Mouse (Mus musculus): Measurements from ENCODE around the gene Cnr2. TPM values are rescaled to one million over a fixed set of nuclear protein-coding genes. Genes with fewer than 3 reads are reported as not detected.

Cnr2 gene
- polyA plus RNA-seq, 1 experiment from 2014 or later, result 0.71 TPM

DNA sequence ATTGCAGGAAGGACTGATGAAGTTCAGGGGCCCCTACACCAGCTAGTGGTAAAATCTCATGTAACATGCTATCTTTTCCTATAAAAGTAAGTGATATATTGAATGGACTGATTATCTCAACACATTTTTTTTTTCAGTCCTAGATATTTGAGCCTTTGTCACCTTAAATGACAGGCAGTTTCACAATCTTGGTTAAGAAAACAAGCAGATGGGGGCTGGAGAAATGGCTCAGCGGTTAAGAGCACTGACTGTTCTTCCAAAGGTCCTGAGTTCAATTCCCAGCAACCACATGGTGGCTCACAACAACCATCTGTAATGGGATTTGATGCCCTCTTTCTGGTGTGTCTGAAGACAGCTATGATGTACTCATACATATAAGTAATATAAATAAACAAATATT is 27.0 kb downstream of the Cnr2 start:
- H3K36me3 ChIP-seq (ENCODE audit: control insufficient read depth, insufficient read depth), result peaks cover 8% of the 10 kb centered on the region; the same call in 1 of the 2 replicates
- peak overlapping the region; percentile 94; the same call in 1 of the 2 replicates for H3K4me2 ChIP-seq (ENCODE audit: low read depth, low read length)
- 0 out of 2 replicates have a peak, but pooled peaks cover 3% of the 10 kb centered on the region for H3K9me3 ChIP-seq (replicated peaks; ENCODE audit: control insufficient read depth, low read length)
- 75% methylated on average over 1 of the region's 1 CpGs for WGBS
- no peaks in the 10 kb centered on the region for H3K27me3 ChIP-seq (ENCODE audit: control insufficient read depth, insufficient read depth, low read length)
- H3K27ac ChIP-seq (ENCODE audit: low read length), result no peak overlapping the region
- H3K4me1 ChIP-seq (ENCODE audit: control insufficient read depth, insufficient read depth, low read length), result peaks cover 11% of the 10 kb centered on the region
- H3K4me3 ChIP-seq (ENCODE audit: low read length), result no peak overlapping the region; the same call in 1 of the 2 replicates
- no peak for ATAC-seq (replicated peaks; ENCODE audit: extremely low read depth, insufficient read depth, low FRiP score)
- H3K9ac ChIP-seq (ENCODE audit: low read length), result peak overlapping the region; percentile 80; the same call in 1 of the 2 replicates

- no peak for ATAC-seq (replicated peaks; ENCODE audit: extremely low read depth, insufficient read depth, low FRiP score)
- 75% methylated on average over 2 of the region's 2 CpGs for WGBS
Observed at GRCm38 (mm10) chr4:135924418-135924817, 29.2 kb downstream of the Cnr2 start.

DNA sequence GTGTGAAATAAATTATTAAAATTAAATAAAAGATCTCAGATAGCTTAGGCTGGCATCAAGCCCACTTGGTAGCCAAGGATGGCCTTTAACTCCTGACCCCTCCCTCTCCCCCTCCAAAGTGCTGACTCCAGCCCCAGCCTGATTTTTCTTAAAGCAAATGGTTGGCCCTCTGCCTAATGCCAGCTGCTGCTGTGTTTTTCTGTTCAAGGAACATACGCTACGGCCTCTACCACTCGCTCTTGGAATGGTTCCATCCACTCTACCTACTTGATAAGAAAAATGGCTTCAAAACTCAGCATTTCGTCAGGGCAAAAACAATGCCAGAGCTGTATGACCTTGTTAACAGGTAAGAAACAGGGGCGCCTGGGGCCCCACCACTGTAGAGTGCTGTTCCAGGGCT is 30.1 kb downstream of the Cnr2 start:
- no peak overlapping the region for H3K9ac ChIP-seq (ENCODE audit: low read length)
- no peak overlapping the region for H3K4me3 ChIP-seq (ENCODE audit: low read length)
- peaks cover 11% of the 10 kb centered on the region for H3K4me1 ChIP-seq (ENCODE audit: control insufficient read depth, insufficient read depth, low read length)
- peak overlapping the region; percentile 4; the same call in 1 of the 2 replicates for H3K27ac ChIP-seq (ENCODE audit: low read length)
- no peaks in the 10 kb centered on the region for H3K9me3 ChIP-seq (replicated peaks; ENCODE audit: control insufficient read depth, low read length)
- ATAC-seq (replicated peaks; ENCODE audit: extremely low read depth, insufficient read depth, low FRiP score), result no peak
- H3K27me3 ChIP-seq (ENCODE audit: control insufficient read depth, insufficient read depth, low read length), result no peaks in the 10 kb centered on the region
- no peak overlapping the region for H3K4me2 ChIP-seq (ENCODE audit: low read depth, low read length)
- whole genome bisulfite sequencing, result 36% methylated on average over 5 of the region's 5 CpGs
- peaks cover 8% of the 10 kb centered on the region; the same call in 1 of the 2 replicates for H3K36me3 ChIP-seq (ENCODE audit: control insufficient read depth, insufficient read depth)

More at GRCm38 (mm10) chr4:135924418-135924817, 29.2 kb downstream of the Cnr2 start:
- Histone ChIP-seq H3K9me3 (replicated peaks; ENCODE audit: control insufficient read depth, low read length) (0 out of 2 replicates have a peak, but pooled peaks cover 3% of the 10 kb centered on the region), H3K27me3 (ENCODE audit: control insufficient read depth, insufficient read depth, low read length) (no peaks in the 10 kb centered on the region), H3K4me2 (ENCODE audit: low read depth, low read length) (no peak overlapping the region), H3K36me3 (ENCODE audit: control insufficient read depth, insufficient read depth) (peaks cover 8% of the 10 kb centered on the region; the same call in 1 of the 2 replicates), H3K27ac (ENCODE audit: low read length) (no peak overlapping the region), H3K4me1 (ENCODE audit: control insufficient read depth, insufficient read depth, low read length) (peaks cover 11% of the 10 kb centered on the region), H3K4me3 (ENCODE audit: low read length) (no peak overlapping the region), H3K9ac (ENCODE audit: low read length) (no peak overlapping the region)

- Histone ChIP-seq H3K9ac (ENCODE audit: low read length) (no peak overlapping the region), H3K4me3 (ENCODE audit: low read length) (no peak overlapping the region), H3K36me3 (ENCODE audit: control insufficient read depth, insufficient read depth) (peaks cover 8% of the 10 kb centered on the region; the same call in 1 of the 2 replicates), H3K9me3 (replicated peaks; ENCODE audit: control insufficient read depth, low read length) (no peaks in the 10 kb centered on the region), H3K27me3 (ENCODE audit: control insufficient read depth, insufficient read depth, low read length) (no peaks in the 10 kb centered on the region), H3K4me2 (ENCODE audit: low read depth, low read length) (no peak overlapping the region), H3K4me1 (ENCODE audit: control insufficient read depth, insufficient read depth, low read length) (peaks cover 11% of the 10 kb centered on the region), H3K27ac (ENCODE audit: low read length) (no peak overlapping the region)
- 78% methylated on average over 10 of the region's 10 CpGs for WGBS
- no peak for ATAC-seq (replicated peaks; ENCODE audit: extremely low read depth, insufficient read depth, low FRiP score)
Observed at GRCm38 (mm10) chr4:135926195-135926808, 31.1 kb downstream of the Cnr2 start.

- no peak overlapping the region for H3K4me2 ChIP-seq (ENCODE audit: low read depth, low read length)
- ATAC-seq (replicated peaks; ENCODE audit: extremely low read depth, insufficient read depth, low FRiP score), result no peak
- WGBS, result 85% methylated on average over 3 of the region's 3 CpGs
- no peaks in the 10 kb centered on the region for H3K9me3 ChIP-seq (replicated peaks; ENCODE audit: control insufficient read depth, low read length)
- H3K27ac ChIP-seq (ENCODE audit: low read length), result no peak overlapping the region
- no peak overlapping the region for H3K9ac ChIP-seq (ENCODE audit: low read length)
- peaks cover 8% of the 10 kb centered on the region; the same call in 1 of the 2 replicates for H3K36me3 ChIP-seq (ENCODE audit: control insufficient read depth, insufficient read depth)
- no peaks in the 10 kb centered on the region for H3K27me3 ChIP-seq (ENCODE audit: control insufficient read depth, insufficient read depth, low read length)
- no peak overlapping the region for H3K4me3 ChIP-seq (ENCODE audit: low read length)
- peaks cover 6% of the 10 kb centered on the region for H3K4me1 ChIP-seq (ENCODE audit: control insufficient read depth, insufficient read depth, low read length)
Observed at GRCm38 (mm10) chr4:135926861-135927260, 31.7 kb downstream of the Cnr2 start.

GRCm38 (mm10) chr4:135928376-135928775 is 33.2 kb downstream of the Cnr2 start:
- Histone ChIP-seq H3K4me3 (ENCODE audit: low read length) (no peak overlapping the region), H3K4me1 (ENCODE audit: control insufficient read depth, insufficient read depth, low read length) (peaks cover 4% of the 10 kb centered on the region), H3K27ac (ENCODE audit: low read length) (no peak overlapping the region), H3K36me3 (ENCODE audit: control insufficient read depth, insufficient read depth) (peaks cover 9% of the 10 kb centered on the region; the same call in 1 of the 2 replicates), H3K4me2 (ENCODE audit: low read depth, low read length) (no peak overlapping the region), H3K9ac (ENCODE audit: low read length) (no peak overlapping the region), H3K27me3 (ENCODE audit: control insufficient read depth, insufficient read depth, low read length) (no peaks in the 10 kb centered on the region), H3K9me3 (replicated peaks; ENCODE audit: control insufficient read depth, low read length) (no peaks in the 10 kb centered on the region)
- no peak for ATAC-seq (replicated peaks; ENCODE audit: extremely low read depth, insufficient read depth, low FRiP score)
- 92% methylated on average over 9 of the region's 9 CpGs for WGBS

- Histone ChIP-seq H3K4me2 (ENCODE audit: low read depth, low read length) (no peak overlapping the region), H3K4me1 (ENCODE audit: control insufficient read depth, insufficient read depth, low read length) (peaks cover 4% of the 10 kb centered on the region), H3K27me3 (ENCODE audit: control insufficient read depth, insufficient read depth, low read length) (no peaks in the 10 kb centered on the region), H3K9me3 (replicated peaks; ENCODE audit: control insufficient read depth, low read length) (no peaks in the 10 kb centered on the region), H3K4me3 (ENCODE audit: low read length) (no peak overlapping the region), H3K27ac (ENCODE audit: low read length) (no peak overlapping the region), H3K36me3 (ENCODE audit: control insufficient read depth, insufficient read depth) (peaks cover 7% of the 10 kb centered on the region; the same call in 1 of the 2 replicates), H3K9ac (ENCODE audit: low read length) (no peak overlapping the region)
- ATAC-seq (replicated peaks; ENCODE audit: extremely low read depth, insufficient read depth, low FRiP score), result no peak
- 84% methylated on average over 5 of the region's 5 CpGs for WGBS
Observed at GRCm38 (mm10) chr4:135929405-135929804, 34.2 kb downstream of the Cnr2 start.

DNA sequence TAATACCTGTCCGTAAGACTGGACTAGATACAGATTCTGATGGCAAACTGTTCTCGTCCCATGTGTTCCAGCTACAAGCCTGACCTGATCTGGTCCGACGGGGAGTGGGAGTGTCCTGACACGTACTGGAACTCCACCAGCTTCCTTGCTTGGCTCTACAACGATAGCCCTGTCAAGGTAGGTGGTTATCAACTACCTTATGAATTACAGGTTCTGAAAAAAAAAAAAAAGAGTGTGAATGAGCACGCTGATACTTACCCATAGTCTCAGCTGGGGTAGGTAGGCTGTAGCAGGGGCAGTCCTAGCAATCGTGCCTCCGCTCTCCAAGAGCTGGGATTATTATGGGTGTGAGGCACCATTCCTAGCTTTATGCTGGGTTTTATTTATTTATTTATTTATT is 34.6 kb downstream of the Cnr2 start:
- H3K27ac ChIP-seq (ENCODE audit: low read length), result no peak overlapping the region

DNA sequence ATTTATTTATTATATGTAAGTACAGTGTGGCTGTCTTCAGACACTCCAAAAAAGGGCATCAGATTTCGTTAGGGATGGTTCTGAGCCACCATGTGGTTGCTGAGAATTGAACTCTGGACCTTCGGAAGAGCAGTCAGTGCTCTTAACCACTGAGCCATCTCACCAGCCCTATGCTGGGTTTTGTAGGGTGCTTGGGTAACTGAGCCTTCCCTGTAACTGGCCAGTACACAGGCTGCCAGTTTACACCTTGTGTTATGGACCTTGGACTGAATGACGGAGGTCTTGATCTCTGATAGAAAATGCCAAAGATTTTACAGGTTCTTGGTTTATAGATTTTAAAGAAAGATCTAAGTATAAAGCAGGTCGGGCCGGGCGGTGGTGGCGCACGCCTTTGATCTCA is 35.0 kb downstream of the Cnr2 start:
- Histone ChIP-seq H3K9me3 (replicated peaks; ENCODE audit: control insufficient read depth, low read length) (no peaks in the 10 kb centered on the region), H3K4me1 (ENCODE audit: control insufficient read depth, insufficient read depth, low read length) (peaks cover 4% of the 10 kb centered on the region), H3K9ac (ENCODE audit: low read length) (no peak overlapping the region), H3K36me3 (ENCODE audit: control insufficient read depth, insufficient read depth) (peaks cover 4% of the 10 kb centered on the region; the same call in 1 of the 2 replicates), H3K27me3 (ENCODE audit: control insufficient read depth, insufficient read depth, low read length) (no peaks in the 10 kb centered on the region), H3K4me2 (ENCODE audit: low read depth, low read length) (no peak overlapping the region), H3K4me3 (ENCODE audit: low read length) (no peak overlapping the region), H3K27ac (ENCODE audit: low read length) (no peak overlapping the region)
- no peak for ATAC-seq (replicated peaks; ENCODE audit: extremely low read depth, insufficient read depth, low FRiP score)
- WGBS, result 93% methylated on average over 8 of the region's 8 CpGs

More for the DNA sequence above, 34.6 kb downstream of the Cnr2 start:
- peaks cover 4% of the 10 kb centered on the region for H3K4me1 ChIP-seq (ENCODE audit: control insufficient read depth, insufficient read depth, low read length)
- H3K9me3 ChIP-seq (replicated peaks; ENCODE audit: control insufficient read depth, low read length), result no peaks in the 10 kb centered on the region
- peaks cover 4% of the 10 kb centered on the region; the same call in 1 of the 2 replicates for H3K36me3 ChIP-seq (ENCODE audit: control insufficient read depth, insufficient read depth)
- H3K4me2 ChIP-seq (ENCODE audit: low read depth, low read length), result no peak overlapping the region
- WGBS, result 88% methylated on average over 9 of the region's 9 CpGs
- no peak overlapping the region for H3K9ac ChIP-seq (ENCODE audit: low read length)
- no peak overlapping the region for H3K4me3 ChIP-seq (ENCODE audit: low read length)
- H3K27me3 ChIP-seq (ENCODE audit: control insufficient read depth, insufficient read depth, low read length), result no peaks in the 10 kb centered on the region
- no peak for ATAC-seq (replicated peaks; ENCODE audit: extremely low read depth, insufficient read depth, low FRiP score)

All from heart, embryonic 16.5 days (tissue).